Mouse (Mus musculus) cerebellum, postnatal 14 days (tissue): ENCODE data around the gene Ugt1a2.

Source experiments
- DNase-seq, 2 experiments: peaks; one replicate each; pipeline ENCODE4 v3.0.0; 2021; ENCODE audit warnings: mixed read lengths in 2 of 2

Ugt1a2 gene

GRCm38 (mm10) chr1:88234646-88235045 lies 34.2 kb downstream of the Ugt1a2 start:
- DNase-seq, result no peak

GRCm38 (mm10) chr1:88235046-88235893 lies 34.9 kb downstream of the Ugt1a2 start:
- DNase-seq, result no peak

GRCm38 (mm10) chr1:88235894-88236415 lies 35.6 kb downstream of the Ugt1a2 start:
- DNase-seq, result no peak

GRCm38 (mm10) chr1:88237311-88237710 lies 36.9 kb downstream of the Ugt1a2 start:
- no peak for DNase-seq

- no peak for DNase-seq
Observed at GRCm38 (mm10) chr1:88238771-88239170, 38.4 kb downstream of the Ugt1a2 start.

- DNase-seq, result no peak
Observed at GRCm38 (mm10) chr1:88240072-88240471, 39.7 kb downstream of the Ugt1a2 start.

GRCm38 (mm10) chr1:88240579-88240978 lies 40.2 kb downstream of the Ugt1a2 start:
- DNase-seq, result no peak

- no peak for DNase-seq
Observed at GRCm38 (mm10) chr1:88243861-88244260, 43.5 kb downstream of the Ugt1a2 start.

- no peak for DNase-seq
Observed at GRCm38 (mm10) chr1:88245881-88246280, 45.5 kb downstream of the Ugt1a2 start.

- no peak for DNase-seq
Observed at GRCm38 (mm10) chr1:88246386-88246785, 46.0 kb downstream of the Ugt1a2 start.

- DNase-seq, result no peak
Observed at GRCm38 (mm10) chr1:88247660-88248059, 47.3 kb downstream of the Ugt1a2 start.

- DNase-seq, result peak in 1 of 2 experiments; percentile 51
Observed at GRCm38 (mm10) chr1:88248658-88249057, 48.3 kb downstream of the Ugt1a2 start.

GRCm38 (mm10) chr1:88249596-88249995 lies 49.2 kb downstream of the Ugt1a2 start:
- DNase-seq, result no peak

- DNase-seq, result no peak
Observed at GRCm38 (mm10) chr1:88250023-88250422, 49.6 kb downstream of the Ugt1a2 start.

- DNase-seq, result no peak
Observed at GRCm38 (mm10) chr1:88253106-88253505, 52.7 kb downstream of the Ugt1a2 start.

- DNase-seq, result no peak
Observed at GRCm38 (mm10) chr1:88253540-88253939, 53.1 kb downstream of the Ugt1a2 start.

GRCm38 (mm10) chr1:88254793-88255465 lies 54.5 kb downstream of the Ugt1a2 start:
- peak; percentile 76 to 83 for DNase-seq

- peak; percentile 38 to 45 for DNase-seq
Observed at GRCm38 (mm10) chr1:88255466-88255857, 55.1 kb downstream of the Ugt1a2 start.

- DNase-seq, result peak; percentile 76 to 82
Observed at GRCm38 (mm10) chr1:88255989-88256754, 55.8 kb downstream of the Ugt1a2 start.

GRCm38 (mm10) chr1:88256886-88257663 lies 56.7 kb downstream of the Ugt1a2 start:
- no peak for DNase-seq

GRCm38 (mm10) chr1:88257681-88258080 lies 57.3 kb downstream of the Ugt1a2 start:
- DNase-seq, result no peak

- DNase-seq, result peak; percentile 37 to 46
Observed at GRCm38 (mm10) chr1:88258361-88258760, 58.0 kb downstream of the Ugt1a2 start.
